Mouse (Mus musculus) megakaryocyte progenitor cell, adult 5-6 weeks (primary cell): ENCODE measurements at regions not wholly inside any gene's neighbourhood (a gene's known extent, or its start where the extent isn't known, plus 50 kb on each side); places are given as distances from the start of the nearest gene placed in this dataset.

Experiments
- ATAC-seq: replicated peaks from 2 replicates; pipeline ENCODE4 v1.8.0; 2016; ENCODE audit warnings: mild to moderate bottlenecking, moderate TSS enrichment, inconsistent platforms; ENCODE audit not compliant: poor library complexity

DNA sequence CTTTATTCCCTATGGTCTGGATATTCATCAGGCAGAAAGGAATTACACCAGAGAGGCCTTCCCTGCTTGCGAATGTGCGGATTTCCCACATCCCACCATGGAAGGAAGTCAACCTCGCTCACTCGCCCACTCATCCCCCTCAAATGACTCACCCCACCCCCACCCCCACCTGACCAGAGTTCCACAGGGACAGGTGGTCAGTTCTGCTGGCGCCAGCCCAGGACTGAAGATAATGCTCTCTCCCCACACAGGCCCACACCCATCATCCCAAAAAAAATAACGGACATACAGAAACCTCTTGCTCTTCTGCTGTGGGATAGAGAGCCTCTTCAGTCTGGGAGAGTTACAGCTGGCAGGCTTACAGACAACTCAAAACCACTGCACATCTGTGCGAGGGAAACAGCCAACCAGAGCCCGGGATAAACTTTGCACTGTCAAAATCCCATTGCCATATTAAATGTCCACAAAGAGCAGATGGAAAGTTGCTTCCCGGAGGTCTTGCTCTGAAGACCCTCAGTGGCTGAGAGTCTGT lies 128.0 kb downstream of the Lrrc30 start:
- ATAC-seq = no peak

DNA sequence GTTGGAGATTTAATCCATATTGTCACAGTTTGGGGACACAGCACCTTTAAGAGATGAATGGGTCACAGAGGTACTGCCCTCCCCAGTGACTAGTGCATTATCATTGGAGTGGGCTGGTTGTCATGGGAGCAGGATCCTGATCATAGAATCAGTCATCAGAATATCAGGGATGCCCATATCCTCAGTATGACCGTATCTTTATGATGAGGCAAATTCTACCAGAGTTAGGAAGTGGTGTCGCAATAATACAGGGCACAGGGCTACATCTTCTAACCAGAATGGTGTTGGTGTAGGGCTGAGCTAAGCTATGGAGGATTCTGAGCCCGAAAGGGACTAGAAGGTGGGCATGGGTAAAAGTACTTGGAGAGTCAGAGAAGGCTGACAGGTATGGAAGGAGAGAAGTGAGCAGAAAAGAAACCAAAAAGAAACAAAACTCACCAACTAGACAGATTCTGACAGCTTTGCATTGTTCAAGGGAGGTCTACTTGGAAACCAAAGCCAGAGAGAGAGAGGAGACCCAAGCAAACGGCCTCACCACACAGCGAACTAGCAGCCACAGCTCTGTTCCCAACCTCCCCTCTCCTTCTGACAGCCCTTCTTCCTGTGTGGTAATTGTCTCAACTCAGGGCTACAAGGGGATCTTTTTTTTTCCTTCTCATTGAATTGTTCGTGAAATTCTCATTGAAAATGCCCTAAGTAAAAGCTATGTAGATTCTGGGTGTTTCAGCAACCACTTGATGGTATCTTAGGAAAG lies 129.2 kb downstream of the Lrrc30 start:
- peak; percentile 80 for ATAC-seq

DNA sequence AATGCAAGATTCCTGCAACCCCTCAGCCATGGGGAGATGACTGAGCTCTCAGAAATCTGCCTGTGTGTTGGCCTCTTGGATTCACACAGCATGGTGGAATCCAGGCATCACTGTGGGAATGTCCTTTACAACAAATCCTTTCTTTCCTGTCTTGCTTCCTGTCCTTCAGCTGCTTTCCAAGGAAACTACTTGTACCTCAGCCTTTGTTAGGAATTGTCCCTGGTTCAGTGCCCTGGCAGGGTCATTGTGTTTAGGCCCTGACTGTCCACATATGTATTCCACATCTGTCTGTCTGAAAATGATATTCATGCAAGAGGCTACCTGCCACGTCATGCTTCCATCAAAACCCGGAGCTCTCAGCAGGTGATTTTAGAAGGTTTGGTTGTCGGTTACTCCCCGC lies 129.9 kb downstream of the Lrrc30 start:
- no peak for ATAC-seq

DNA sequence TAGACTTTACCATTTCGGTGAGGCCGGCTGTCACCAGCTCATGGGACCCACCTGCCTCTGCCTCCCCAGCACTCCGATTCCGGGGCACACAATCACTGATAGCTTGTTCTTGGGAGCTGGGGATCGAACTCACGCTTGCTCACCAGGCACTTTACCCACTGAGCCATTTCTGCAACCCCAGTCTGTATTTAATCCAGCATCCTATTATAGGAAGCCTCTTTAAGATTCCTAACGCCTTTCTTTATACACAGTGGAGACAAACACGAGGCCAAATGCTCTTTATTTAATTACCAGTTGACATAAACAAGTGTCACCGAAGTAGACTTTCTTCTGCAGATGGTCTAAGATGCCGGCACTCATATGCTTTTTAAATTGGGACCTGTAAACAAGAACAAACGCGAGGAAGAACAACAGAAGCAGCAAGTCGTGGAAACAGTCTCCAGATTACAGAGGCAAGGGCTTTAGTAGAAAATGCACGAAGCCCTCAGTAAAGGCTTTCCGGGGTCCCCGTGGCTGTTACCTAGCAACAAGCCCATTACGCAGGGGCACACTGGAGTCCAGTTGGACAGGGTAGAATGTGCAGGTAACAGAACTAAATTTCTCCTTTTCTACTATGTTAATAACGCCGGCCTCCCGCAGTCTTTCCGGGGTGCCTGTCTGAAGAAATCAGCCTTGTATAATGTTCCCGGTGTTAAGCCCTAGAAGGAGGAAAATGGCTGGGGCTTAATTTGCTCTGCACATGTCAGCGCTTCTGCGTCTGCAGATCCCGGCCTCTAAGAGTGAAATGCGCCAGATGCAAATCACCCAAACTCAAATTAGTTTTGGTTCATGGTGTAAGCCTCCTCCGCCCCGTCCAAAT lies 132.5 kb downstream of the Lrrc30 start:
- no peak for ATAC-seq

DNA sequence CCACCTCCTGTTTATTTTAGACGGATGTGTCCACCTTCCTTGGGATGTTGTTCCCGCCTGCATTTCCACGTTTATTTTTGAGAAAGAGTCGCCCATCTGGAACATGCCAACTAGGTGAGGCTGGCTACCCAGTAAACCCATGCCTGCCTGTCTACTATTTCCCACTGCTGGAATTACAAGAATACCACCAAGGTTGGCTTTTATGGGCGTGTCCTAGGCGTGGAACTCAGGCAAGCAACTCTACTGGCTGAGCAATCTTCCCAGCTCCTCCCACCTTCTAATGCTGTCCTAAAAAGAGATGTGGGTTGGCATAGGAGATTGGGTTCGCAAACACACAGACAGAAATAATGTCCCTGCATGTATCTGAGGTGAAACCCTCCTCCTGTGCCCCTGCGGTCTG lies 135.1 kb downstream of the Lrrc30 start:
- ATAC-seq = no peak

DNA sequence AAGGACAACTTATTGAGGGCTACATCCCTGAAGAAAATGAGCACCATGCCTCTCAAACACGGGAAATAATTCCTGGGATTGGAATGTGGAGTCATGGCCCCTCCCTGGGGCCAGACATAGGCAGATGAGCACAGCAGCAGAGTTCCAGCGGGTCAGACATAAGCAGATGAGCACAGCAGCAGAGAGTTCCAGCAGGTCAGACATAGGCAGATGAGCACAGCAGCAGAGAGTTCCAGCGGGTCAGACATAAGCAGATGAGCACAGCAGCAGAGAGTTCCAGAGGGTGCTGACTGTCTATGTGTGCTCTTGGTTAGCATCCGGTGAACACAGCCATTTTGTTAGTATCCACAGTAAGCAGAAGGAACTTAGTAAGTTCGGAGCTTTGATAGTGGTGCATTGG lies 126.2 kb upstream of the Ptprm start:
- ATAC-seq = no peak

DNA sequence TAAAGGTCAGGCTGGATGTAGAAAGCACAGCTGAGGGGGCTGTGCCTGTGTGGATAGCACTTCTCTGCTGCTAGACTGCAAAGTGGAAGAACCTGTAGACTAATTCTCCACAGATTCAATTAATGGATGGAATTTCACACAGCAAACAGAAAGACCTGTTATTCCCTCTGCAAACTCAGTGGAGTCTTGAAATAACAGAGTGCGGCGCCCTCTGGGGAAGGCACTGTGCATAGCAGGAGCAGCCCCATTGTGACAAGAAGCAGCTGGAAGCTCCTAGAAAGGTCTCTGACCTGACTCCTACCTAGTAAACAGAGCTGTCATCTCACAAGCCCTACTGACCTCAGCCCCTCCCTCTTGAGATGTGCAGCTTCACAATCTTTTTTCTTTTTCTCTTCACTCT lies 118.9 kb upstream of the Ptprm start:
- peak; percentile 73 for ATAC-seq

DNA sequence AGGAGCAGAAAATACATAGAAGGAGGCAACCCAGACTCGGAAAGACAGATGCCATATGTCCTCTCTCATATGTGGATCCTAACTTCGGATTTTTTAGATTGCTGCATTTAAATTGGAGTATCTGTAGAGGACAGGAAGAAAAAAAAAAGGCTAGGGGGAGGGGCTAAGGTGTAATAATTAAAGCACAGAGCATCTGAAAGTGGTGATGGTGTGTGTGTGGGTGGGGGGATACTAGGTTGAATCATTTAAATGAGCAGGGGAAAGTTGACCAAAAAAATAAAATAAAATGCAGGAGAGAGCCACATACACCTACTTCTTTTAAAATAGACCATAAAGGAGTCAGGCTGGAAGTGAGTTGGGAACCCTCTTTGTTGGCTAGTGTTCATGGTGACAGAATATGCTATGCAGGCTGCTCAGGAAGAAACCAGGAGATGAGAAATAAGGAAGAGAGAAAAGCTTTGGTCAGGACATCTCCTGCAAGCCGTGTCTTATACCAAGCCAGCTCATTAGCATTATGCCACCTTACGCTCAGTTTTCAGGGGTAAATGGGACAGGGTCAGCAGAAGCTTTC lies 104.7 kb upstream of the Ptprm start:
- ATAC-seq = no peak

DNA sequence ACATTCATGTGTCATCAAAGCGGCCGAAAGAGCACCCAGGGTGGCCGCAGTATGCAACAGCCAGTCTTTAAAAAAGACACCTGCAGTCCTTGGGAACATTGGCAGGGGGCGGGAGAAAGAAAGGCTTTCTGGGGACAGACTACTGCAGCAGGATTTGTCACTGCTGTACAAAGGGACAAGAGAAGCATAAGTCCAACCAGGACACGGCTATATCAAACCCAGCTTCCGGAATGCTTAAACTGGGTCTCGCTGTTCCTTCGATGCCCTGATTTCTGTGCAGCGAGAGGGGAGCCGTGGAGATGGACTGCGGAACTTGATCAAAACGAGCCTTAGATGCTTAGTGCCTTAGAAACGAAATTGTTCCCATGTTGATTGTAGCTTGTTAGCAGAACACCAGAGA lies 97.7 kb upstream of the Ptprm start:
- ATAC-seq = no peak

DNA sequence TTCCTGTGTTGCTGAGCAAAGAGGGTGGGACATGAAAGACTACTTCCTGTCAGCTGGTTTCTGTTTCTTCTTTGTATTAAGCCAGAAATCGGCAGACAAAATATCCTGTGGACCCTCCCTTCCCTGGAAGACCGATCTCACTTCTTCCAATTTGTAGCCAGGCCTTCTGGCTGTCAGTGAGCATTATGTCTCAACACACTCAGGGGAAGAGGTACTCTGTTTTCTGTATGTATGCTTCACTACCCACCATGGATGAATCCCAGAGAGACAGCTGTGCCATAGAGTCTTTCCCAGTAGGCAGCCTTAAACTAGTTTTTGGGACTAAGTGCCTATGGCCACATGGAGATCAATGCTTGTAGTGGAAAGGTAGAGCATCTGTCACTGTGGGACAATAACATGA lies 96.8 kb upstream of the Ptprm start:
- ATAC-seq = no peak

DNA sequence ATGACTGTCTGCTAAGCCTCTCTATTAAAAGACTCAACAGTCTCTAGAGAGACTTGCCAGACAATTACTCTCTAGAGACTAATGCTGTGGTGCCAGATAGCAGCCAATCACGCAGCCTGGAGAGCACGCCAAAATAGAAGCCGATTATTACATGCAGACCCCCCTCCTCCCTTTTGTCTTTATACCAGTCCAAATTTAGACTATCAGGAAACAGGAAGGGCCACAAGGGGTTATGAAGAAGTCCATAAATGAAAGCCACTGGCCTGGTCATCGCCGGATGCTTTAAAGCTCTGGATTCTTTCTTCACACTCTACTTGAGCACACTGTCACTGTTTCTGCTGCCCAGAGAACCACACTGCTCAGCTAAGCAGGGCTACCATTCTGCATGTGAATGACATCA lies 95.8 kb upstream of the Ptprm start:
- ATAC-seq = no peak

DNA sequence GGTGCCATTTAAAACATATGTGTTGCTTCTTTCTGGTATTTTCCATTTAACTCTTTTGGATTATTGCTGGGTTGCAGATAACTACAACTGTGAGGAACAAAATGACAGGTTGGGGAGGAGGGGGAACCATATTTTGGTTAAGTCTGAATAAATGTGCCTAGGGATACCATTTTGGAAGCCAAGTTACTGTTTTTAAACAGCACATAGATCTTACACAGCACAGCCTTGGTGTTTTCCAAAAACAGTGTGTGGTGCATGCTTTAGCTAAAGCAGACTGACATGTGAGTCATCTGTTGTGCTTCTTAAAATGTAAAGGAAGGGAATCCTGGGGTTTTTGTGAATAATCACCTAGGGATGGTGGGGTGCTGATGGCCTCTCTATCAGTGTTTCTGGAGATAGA lies 91.7 kb upstream of the Ptprm start:
- no peak for ATAC-seq

DNA sequence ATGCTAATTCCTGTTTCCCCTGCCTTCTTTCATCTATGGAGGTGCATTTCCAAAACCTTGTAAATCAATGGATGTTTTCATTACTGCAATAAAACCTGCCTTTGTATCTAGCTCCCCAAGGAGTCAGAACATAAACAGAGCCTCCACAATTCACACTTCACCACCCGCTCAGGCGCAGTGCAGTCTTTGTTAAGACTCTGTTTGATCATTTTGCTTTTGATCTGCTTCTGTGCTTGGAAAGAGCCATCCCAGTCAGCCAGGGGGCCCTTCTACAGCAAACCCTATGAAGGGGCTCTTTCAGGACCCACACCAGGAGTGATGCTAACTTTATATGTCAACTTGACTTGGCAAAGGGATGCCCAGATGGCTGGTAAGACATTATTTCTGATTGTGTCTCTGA lies 86.7 kb upstream of the Ptprm start:
- no peak for ATAC-seq

DNA sequence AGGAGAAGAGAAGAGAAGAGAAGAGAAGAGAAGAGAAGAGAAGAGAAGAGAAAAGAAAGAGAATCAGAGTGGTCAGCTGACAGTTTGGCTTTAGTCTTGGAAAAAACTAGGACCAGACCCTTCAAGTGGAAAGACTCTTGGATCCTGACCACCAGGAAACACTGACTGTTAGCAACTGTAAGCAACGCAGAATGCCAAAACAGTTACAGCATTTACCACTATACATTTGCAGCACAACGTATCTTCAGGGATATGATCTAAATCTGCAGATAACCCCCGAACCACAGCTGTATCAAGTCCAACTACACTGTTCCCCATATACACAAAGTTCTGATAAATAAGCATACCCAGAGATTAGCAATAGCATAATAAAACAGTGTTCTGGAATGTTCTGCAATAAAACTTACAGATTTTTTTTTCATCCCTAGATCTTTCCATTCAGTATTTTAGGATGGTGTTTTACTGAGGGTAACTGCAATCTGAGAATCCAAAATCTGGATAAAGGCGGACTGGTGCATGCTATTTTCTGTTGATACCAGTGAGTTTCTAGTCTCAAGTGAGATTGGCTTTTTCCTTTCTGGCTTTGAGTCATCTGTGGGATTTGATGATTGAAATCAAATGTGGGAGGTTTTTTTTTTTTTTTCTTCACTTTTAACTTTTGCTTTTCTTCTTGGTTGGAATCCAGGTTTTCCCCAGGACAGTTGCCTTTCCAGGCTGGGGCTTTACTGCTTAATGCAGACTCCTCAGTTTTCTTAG lies 65.9 kb upstream of the Ptprm start:
- ATAC-seq = no peak

DNA sequence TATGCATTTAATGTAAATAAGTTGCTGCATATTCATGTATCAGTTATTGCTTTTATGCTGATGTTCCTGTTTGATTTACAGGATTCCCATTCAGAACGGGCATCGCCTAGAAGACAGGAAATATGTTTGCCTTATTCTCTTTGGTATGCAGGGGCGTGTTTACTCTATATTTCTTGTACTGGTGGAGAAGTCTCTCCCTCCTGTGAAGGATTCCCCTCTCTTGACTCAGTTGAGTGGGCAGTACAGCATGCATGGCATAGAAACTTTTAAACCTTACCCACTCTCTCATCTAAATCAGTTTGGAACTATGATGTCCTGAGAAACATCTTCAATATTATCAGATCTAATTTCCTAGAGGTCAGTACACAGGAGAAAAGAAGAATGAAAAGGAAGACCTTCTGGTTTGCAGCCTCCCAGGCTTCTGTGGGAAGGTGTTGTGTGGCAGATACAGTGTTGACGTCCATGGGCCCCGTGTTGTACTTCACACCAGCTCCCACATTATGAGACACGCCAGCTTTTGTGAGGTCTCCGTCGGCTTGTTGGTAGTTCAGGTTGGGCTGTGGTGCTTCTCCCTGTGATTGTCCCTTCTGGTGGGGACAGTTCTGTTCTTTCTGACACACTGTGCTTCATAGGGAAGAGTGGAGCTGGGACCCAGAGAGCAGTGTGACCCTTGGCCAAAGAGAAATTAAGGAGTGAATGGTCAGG lies 58.4 kb upstream of the Ptprm start:
- ATAC-seq = no peak

DNA sequence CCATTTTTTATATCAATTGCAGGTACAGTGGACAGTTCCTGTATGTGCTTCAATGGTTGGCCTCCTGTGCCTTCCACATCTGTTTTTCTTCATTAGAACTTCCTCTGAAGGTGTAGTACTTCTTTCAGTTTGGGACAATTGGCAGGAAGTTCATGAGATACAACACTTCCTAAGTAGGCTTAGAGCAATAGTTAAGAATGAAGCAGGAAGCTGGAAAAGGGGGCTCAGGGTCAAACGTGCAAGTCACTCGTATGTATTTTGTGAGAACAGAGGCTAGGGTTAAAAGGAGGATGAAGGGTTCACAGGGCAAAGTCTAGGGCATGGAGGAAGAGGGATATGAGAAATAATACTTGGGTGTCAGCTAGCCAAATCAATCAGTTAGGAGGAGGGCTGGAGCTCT lies 55.7 kb upstream of the Ptprm start:
- ATAC-seq = no peak

DNA sequence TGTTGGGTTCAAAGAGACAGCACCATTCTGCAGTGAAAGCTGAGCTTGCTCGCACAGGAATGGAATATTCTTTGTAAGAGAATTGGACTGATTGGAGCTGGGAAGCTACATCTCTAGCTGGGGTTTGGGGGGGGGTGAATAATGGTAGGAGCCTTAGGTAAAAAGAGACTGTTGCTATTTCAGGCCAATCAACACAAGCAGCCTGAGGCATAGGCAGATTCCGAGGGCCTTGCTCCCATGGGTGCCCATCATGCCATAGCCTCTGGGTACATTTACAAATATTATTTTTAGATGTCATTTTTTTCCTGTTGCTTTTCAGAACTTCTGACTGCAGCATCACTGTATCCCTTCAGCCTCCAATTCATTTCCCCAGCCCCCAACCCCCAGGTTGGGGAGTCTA lies 51.7 kb upstream of the Ptprm start:
- ATAC-seq = no peak
